Mouse (Mus musculus): ENCODE results near the gene Trip13. TPM values are rescaled to one million over a fixed set of nuclear protein-coding genes. Genes with fewer than 3 reads are reported as not detected.

Trip13 gene
- 24.8 and 27.7 TPM in 2 replicates for polyA plus RNA-seq (2015; fragmentation: Nextera tagmentation; extraction: Ambion mirVana)

GRCm38 (mm10) chr13:73937321-73938176, at the start of gene Trip13, which contains the start of gene Brd9:
Trip13 (minus strand) TSS chr13:73937784.
Brd9 (plus strand) TSS chr13:73937811.

GRCm38 (mm10) chr13:73963551-73963950, 26.0 kb upstream of the Trip13 start, which contains the start of gene Zdhhc11:
Zdhhc11 (plus strand) TSS chr13:73963851.

Other genes starting within 250 kb of the Trip13 start
- gene Slc6a19, start 232.9 kb downstream of the Trip13 start, polyA plus RNA-seq (2015; fragmentation: Nextera tagmentation; extraction: Ambion mirVana): 0.10 TPM in 1 of 2 replicates, not detected in the other
- 3.7 and 4.2 TPM in 2 replicates for gene Slc12a7, start 204.7 kb downstream of the Trip13 start, polyA plus RNA-seq (2015; fragmentation: Nextera tagmentation; extraction: Ambion mirVana)
- 1.9 and 2.0 TPM in 2 replicates for gene Nkd2, start 90.2 kb downstream of the Trip13 start, polyA plus RNA-seq (2015; fragmentation: Nextera tagmentation; extraction: Ambion mirVana)
- gene Brd9, start within 50 bp of the Trip13 start, polyA plus RNA-seq (2015; fragmentation: Nextera tagmentation; extraction: Ambion mirVana): 24.6 and 27.9 TPM in 2 replicates
- not detected in 2 replicates for gene Zdhhc11, start 26.1 kb upstream of the Trip13 start, polyA plus RNA-seq (2015; fragmentation: Nextera tagmentation; extraction: Ambion mirVana)
- gene Tppp, start 71.6 kb upstream of the Trip13 start, polyA plus RNA-seq (2015; fragmentation: Nextera tagmentation; extraction: Ambion mirVana): 0.36 and 0.63 TPM in 2 replicates
- 7.2 and 9.0 TPM in 2 replicates for gene Cep72, start 124.5 kb upstream of the Trip13 start, polyA plus RNA-seq (2015; fragmentation: Nextera tagmentation; extraction: Ambion mirVana)
- gene Slc9a3, start 183.7 kb upstream of the Trip13 start, polyA plus RNA-seq (2015; fragmentation: Nextera tagmentation; extraction: Ambion mirVana): not detected in 2 replicates

Data from spleen, postnatal 0 days (tissue).